Mouse (Mus musculus) CH12.LX (cell line): ENCODE data around the gene Klc1. TPM values are rescaled to one million over a fixed set of nuclear protein-coding genes. Genes with fewer than 3 reads are reported as not detected.

Source experiments
- DNase-seq: peaks from one replicate; pipeline ENCODE4 v3.0.0-alpha.2; 2013; ENCODE audit errors: extremely low read depth
- H3K27ac ChIP-seq: 2 replicates; pipeline ENCODE4 v1.5.1; 2012; ENCODE audit warnings: low read depth, mild to moderate bottlenecking, control low read depth, moderate library complexity; ENCODE audit not compliant: insufficient read depth
- H3K27me3 ChIP-seq: replicated peaks from 2 replicates; pipeline ENCODE3; 2012; ENCODE audit warnings: inconsistent platforms
- H3K36me3 ChIP-seq, 2 experiments: replicated peaks in 1 of 2; 2 replicates each; pipeline versions ENCODE3 to v1.6.1; 2012; ENCODE audit warnings: inconsistent platforms in 1 of 2, low read length in 1 of 2, mild to moderate bottlenecking in 1 of 2, mixed read lengths in 1 of 2, moderate library complexity in 1 of 2; ENCODE audit not compliant: control insufficient read depth in 1 of 2, insufficient read depth in 1 of 2
- H3K4me1 ChIP-seq, 2 experiments: 2 replicates each; pipeline ENCODE4 v1.6.1; 2012; ENCODE audit warnings: inconsistent platforms in 1 of 2, moderate library complexity in 1 of 2; ENCODE audit not compliant: insufficient read depth in 2 of 2, control insufficient read depth in 1 of 2
- H3K4me2 ChIP-seq: 2 replicates; pipeline ENCODE4 v1.6.1; 2012; ENCODE audit warnings: low read depth, mild to moderate bottlenecking, control low read depth; ENCODE audit not compliant: poor library complexity, insufficient read depth, severe bottlenecking
- H3K4me3 ChIP-seq, 3 experiments: fragments of 150-350 bp in 1 of 3; sonication (generic) in 1 of 3; replicated peaks in 1 of 3; 2 replicates each; pipeline versions ENCODE3 to v1.5.1; 2011 to 2012; ENCODE audit warnings: low read depth in 2 of 3, low read length in 2 of 3, mild to moderate bottlenecking in 2 of 3, moderate library complexity in 2 of 3, control low read depth in 1 of 3, improper control_type of control experiment in 1 of 3, inconsistent platforms in 1 of 3, mixed read lengths in 1 of 3; ENCODE audit not compliant: poor library complexity in 1 of 3
- H3K79me2 ChIP-seq: replicated peaks from 2 replicates; pipeline ENCODE4 v1.6.1; 2012; ENCODE audit warnings: mild to moderate bottlenecking, moderate library complexity; ENCODE audit not compliant: control insufficient read depth, poor library complexity, insufficient read depth, severe bottlenecking; ENCODE audit errors: extremely low read depth
- H3K9ac ChIP-seq: 2 replicates; pipeline ENCODE4 v1.6.1; 2012; ENCODE audit warnings: low read depth, mild to moderate bottlenecking, control low read depth, moderate library complexity; ENCODE audit not compliant: insufficient read depth
- H3K9me3 ChIP-seq: replicated peaks from 2 replicates; pipeline ENCODE3; 2012; ENCODE audit warnings: low read length, inconsistent platforms, mixed read lengths
- BHLHE40 ChIP-seq: IDR thresholded peaks from 2 replicates; pipeline ENCODE4 v1.6.1; 2011; ENCODE audit warnings: mild to moderate bottlenecking, low read depth, low read length, improper control_type of control experiment
- CHD1 ChIP-seq: IDR thresholded peaks from 2 replicates; pipeline ENCODE4 v1.6.1; 2012; ENCODE audit warnings: low read depth, low read length, improper control_type of control experiment, inconsistent platforms
- CHD2 ChIP-seq: IDR thresholded peaks from 2 replicates; pipeline ENCODE4 v1.6.1; 2011; ENCODE audit warnings: low read length, improper control_type of control experiment
- E2F4 ChIP-seq: IDR thresholded peaks from 2 replicates; pipeline ENCODE4 v1.6.1; 2011; ENCODE audit warnings: low read depth, low read length, improper control_type of control experiment; ENCODE audit not compliant: insufficient replicate concordance
- ELF1 ChIP-seq: IDR thresholded peaks from 2 replicates; pipeline ENCODE4 v1.6.1; 2014; ENCODE audit warnings: low read depth, mild to moderate bottlenecking, inconsistent platforms, low read length, improper control_type of control experiment
- EP300 ChIP-seq: IDR thresholded peaks from 2 replicates; pipeline ENCODE4 v1.6.1; 2011; ENCODE audit warnings: low read length, improper control_type of control experiment
- ETS1 ChIP-seq: conservative IDR thresholded peaks from 2 replicates; pipeline ENCODE4 v1.6.1; 2012; ENCODE audit warnings: low read depth, mild to moderate bottlenecking, inconsistent platforms, low read length, improper control_type of control experiment, moderate library complexity
- GABPA ChIP-seq: IDR thresholded peaks from 2 replicates; pipeline ENCODE4 v1.6.1; 2012; ENCODE audit warnings: low read depth, low read length, improper control_type of control experiment, inconsistent platforms; ENCODE audit not compliant: insufficient replicate concordance
- HCFC1 ChIP-seq: IDR thresholded peaks from 2 replicates; pipeline ENCODE4 v1.6.1; 2012; ENCODE audit warnings: low read depth, mild to moderate bottlenecking, inconsistent platforms, low read length, improper control_type of control experiment
- JUN ChIP-seq: IDR thresholded peaks from 2 replicates; pipeline ENCODE4 v1.6.1; 2011; ENCODE audit warnings: low read depth, mild to moderate bottlenecking, low read length, improper control_type of control experiment, moderate library complexity; ENCODE audit not compliant: insufficient read depth
- MAX ChIP-seq: IDR thresholded peaks from 2 replicates; pipeline ENCODE4 v1.6.1; 2011; ENCODE audit warnings: low read length, improper control_type of control experiment
- MAZ ChIP-seq: IDR thresholded peaks from 2 replicates; pipeline ENCODE4 v1.6.1; 2012; ENCODE audit warnings: low read depth, mild to moderate bottlenecking, inconsistent platforms, low read length, improper control_type of control experiment, moderate library complexity
- MYC ChIP-seq: IDR thresholded peaks from 2 replicates; pipeline ENCODE4 v1.6.1; 2011; ENCODE audit warnings: low read depth, mild to moderate bottlenecking, improper control_type of control experiment, low read length
- NRF1 ChIP-seq: IDR thresholded peaks from 2 replicates; pipeline ENCODE4 v1.6.1; 2014; ENCODE audit warnings: low read depth, mild to moderate bottlenecking, inconsistent platforms, low read length, improper control_type of control experiment, moderate library complexity
- POLR2AphosphoS2 ChIP-seq: IDR thresholded peaks from 2 replicates; pipeline ENCODE4 v1.6.1; 2011; ENCODE audit warnings: low read depth, low read length, improper control_type of control experiment
- RAD21 ChIP-seq: IDR thresholded peaks from 2 replicates; pipeline ENCODE4 v1.6.1; 2011; ENCODE audit warnings: low read depth, mild to moderate bottlenecking, low read length, improper control_type of control experiment, moderate library complexity
- SIN3A ChIP-seq: IDR thresholded peaks from 2 replicates; pipeline ENCODE4 v1.6.1; 2012; ENCODE audit warnings: low read length, improper control_type of control experiment, inconsistent platforms
- TBP ChIP-seq: conservative IDR thresholded peaks from 2 replicates; pipeline ENCODE4 v1.6.1; 2011; ENCODE audit warnings: low read depth, low read length, improper control_type of control experiment
- UBTF ChIP-seq: IDR thresholded peaks from 2 replicates; pipeline ENCODE4 v1.6.1; 2012; ENCODE audit warnings: low read depth, mild to moderate bottlenecking, inconsistent platforms, low read length, improper control_type of control experiment, moderate library complexity
- USF1 ChIP-seq: IDR thresholded peaks from 2 replicates; pipeline ENCODE4 v1.6.1; 2014; ENCODE audit warnings: low read depth, mild to moderate bottlenecking, inconsistent platforms, low read length, improper control_type of control experiment
- ZC3H11A ChIP-seq: IDR thresholded peaks from 2 replicates; pipeline ENCODE4 v1.6.1; 2012; ENCODE audit warnings: low read depth, mild to moderate bottlenecking, inconsistent platforms, low read length, improper control_type of control experiment
- ZKSCAN1 ChIP-seq: IDR thresholded peaks from 2 replicates; pipeline ENCODE4 v1.6.1; 2012; ENCODE audit warnings: low read depth, inconsistent platforms, low read length, improper control_type of control experiment, borderline replicate concordance
- ZMIZ1 ChIP-seq: IDR thresholded peaks from 2 replicates; pipeline ENCODE4 v1.6.1; 2012; ENCODE audit warnings: low read depth, mild to moderate bottlenecking, inconsistent platforms, low read length, improper control_type of control experiment
- ZNF384 ChIP-seq: IDR thresholded peaks from 2 replicates; pipeline ENCODE4 v1.6.1; 2012; ENCODE audit warnings: low read depth, low read length, improper control_type of control experiment, inconsistent platforms
- dilution Hi-C: fragments of 300-500 bp; cut with MboI; formaldehyde crosslinking; loops from 2 replicates; pipeline ENCODE4 v1.14.3; 2020; ENCODE audit warnings: low sequenced_read_pairs; ENCODE audit not compliant: extremely low pct_unique_long_range_greater_than_20kb, extremely low pct_ligation_motif_present
- in situ Hi-C: fragments of 300-500 bp; cut with MboI; formaldehyde crosslinking; loops from 3 replicates; pipeline ENCODE4 v1.14.3; 2019; ENCODE audit warnings: low sequenced_read_pairs, low pct_ligation_motif_present, low pct_unique_long_range_greater_than_20kb, mixed read lengths
- polyA plus RNA-seq: library from polyadenylated mRNA; unstranded; fragments of >175 nt; gene quantifications from 2 replicates; pipeline ENCODE4 v1.2.1, GENCODE M21; 2012; ENCODE audit warnings: low read depth; ENCODE audit not compliant: insufficient read length
- total RNA-seq, 2 experiments: library from RNA; depleted of rRNA; stranded (reverse); fragments of 300-350 nt in 1 of 2; fragments of >200 nt in 1 of 2; gene quantifications; 2 replicates each; pipeline ENCODE4 v1.2.3; 2012 to 2014

Klc1 gene
- total and polyA plus RNA-seq, 3 experiments, result 45.6 to 77.0 (median 55.1) TPM

- Histone ChIP-seq H3K4me3 (no peak overlapping the region), H3K27ac (no peak overlapping the region), H3K9ac (no peak overlapping the region), H3K4me1 (peaks cover 12 to 41% of the 10 kb centered on the region in 2 experiments), H3K9me3 (no peaks in the 10 kb centered on the region), H3K79me2 (no peaks in the 10 kb centered on the region), H3K27me3 (no peaks in the 10 kb centered on the region), H3K36me3 (peaks cover 49 to 69% of the 10 kb centered on the region in 2 experiments), H3K4me2 (no peak overlapping the region)
- in situ Hi-C loops, result no loop called here
- peak; percentile 72 for DNase-seq
- dilution Hi-C loops, result no loop called here
- no peak for TF ChIP-seq TBP
- 0 out of 2 replicates have a peak, but pooled peaks have one; percentile 43 for TF ChIP-seq POLR2AphosphoS2
- TF ChIP-seq ELF1, result peak; percentile 62
Observed at GRCm38 (mm10) chr12:111809762-111810161, 51.1 kb downstream of the Klc1 start.

- no peaks in the 10 kb centered on the region for H3K79me2 ChIP-seq
- no peak for TF ChIP-seq ZC3H11A
- no peak for TF ChIP-seq JUN
- no peak for TF ChIP-seq CHD2
- TF ChIP-seq GABPA, result no peak
- TF ChIP-seq SIN3A, result no peak
- TF ChIP-seq ZKSCAN1, result no peak
- no peak for TF ChIP-seq ETS1
- no peak for TF ChIP-seq NRF1
- no peak for TF ChIP-seq EP300
- no peak for TF ChIP-seq USF1
- TF ChIP-seq UBTF, result no peak
- no peaks in the 10 kb centered on the region for H3K27me3 ChIP-seq
- peaks cover 16 to 44% of the 10 kb centered on the region in 2 experiments for H3K4me1 ChIP-seq
- H3K4me2 ChIP-seq, result no peak overlapping the region
- H3K27ac ChIP-seq, result no peak overlapping the region
- no peak for DNase-seq
- H3K4me3 ChIP-seq, result no peak overlapping the region
- no peaks in the 10 kb centered on the region for H3K9me3 ChIP-seq
- no peak overlapping the region for H3K9ac ChIP-seq
- in situ Hi-C loops, result no loop called here
- H3K36me3 ChIP-seq, result peaks cover 29 to 52% of the 10 kb centered on the region in 2 experiments
- dilution Hi-C loops, result no loop called here
Observed at GRCm38 (mm10) chr12:111812075-111812474, 53.4 kb downstream of the Klc1 start.

GRCm38 (mm10) chr12:111812611-111813010 lies 54.0 kb downstream of the Klc1 start:
- Histone ChIP-seq H3K9ac (no peak overlapping the region; the same call in 1 of the 2 replicates), H3K27me3 (no peaks in the 10 kb centered on the region), H3K4me3 (peak overlapping the region; percentile 63 to 82 (median 71)), H3K27ac (no peak overlapping the region), H3K36me3 (peaks cover 25 to 49% of the 10 kb centered on the region in 2 experiments), H3K9me3 (no peaks in the 10 kb centered on the region), H3K4me2 (0 out of 2 replicates have a peak overlapping the region, but pooled peaks have one; percentile 72), H3K4me1 (peaks cover 16 to 40% of the 10 kb centered on the region in 2 experiments), H3K79me2 (no peaks in the 10 kb centered on the region)
- DNase-seq, result no peak
- TF ChIP-seq CHD1 (no peak), BHLHE40 (no peak), POLR2AphosphoS2 (no peak), HCFC1 (no peak), MAZ (no peak), JUN (no peak), E2F4 (no peak), MAX (no peak), GABPA (no peak), UBTF (no peak), MYC (no peak), ETS1 (no peak), ZMIZ1 (no peak), RAD21 (no peak), ZNF384 (no peak)
- dilution Hi-C loops, result no loop called here
- in situ Hi-C loops, result no loop called here
